Mouse (Mus musculus) ovary, postnatal 36 days (tissue): ENCODE measurements around the gene Gm813.

Source experiments
- DNase-seq: peaks from one replicate; pipeline ENCODE4 v3.0.0; 2022; ENCODE audit warnings: low spot score, mixed read lengths

Gm813 gene

GRCm38 (mm10) chr16:58604680-58605079, 12.1 kb downstream of the Gm813 start:
- DNase-seq, result no peak

- DNase-seq, result no peak
Observed at GRCm38 (mm10) chr16:58603831-58604230, 12.9 kb downstream of the Gm813 start.

- no peak for DNase-seq
Observed at GRCm38 (mm10) chr16:58600846-58601245, 15.9 kb downstream of the Gm813 start.

- no peak for DNase-seq
Observed at GRCm38 (mm10) chr16:58591299-58591698, 25.5 kb downstream of the Gm813 start.

- no peak for DNase-seq
Observed at GRCm38 (mm10) chr16:58589444-58589843, 27.3 kb downstream of the Gm813 start.

- no peak for DNase-seq
Observed at GRCm38 (mm10) chr16:58573949-58574722, 42.6 kb downstream of the Gm813 start.

- no peak for DNase-seq
Observed at GRCm38 (mm10) chr16:58570694-58571264, 46.0 kb downstream of the Gm813 start.
